Mouse (Mus musculus): ENCODE measurements around the gene Hadhb. TPM values are rescaled to one million over a fixed set of nuclear protein-coding genes. Genes with fewer than 3 reads are reported as not detected.

The Hadhb gene
- polyA plus RNA-seq, 1 experiment from 2014 or later: 145 TPM

GRCm38 (mm10) chr5:30111126-30111525 lies 43.9 kb upstream of the Hadhb start:
- ATAC-seq (replicated peaks; ENCODE audit: low FRiP score) (peak; percentile 60), DNase-seq (ENCODE audit: low spot score) (peak; percentile 68)
- peak overlapping the region; percentile 26 for H3K4me3 ChIP-seq (ENCODE audit: low read depth, low read length)
- 1% methylated on average over 18 of the region's 18 CpGs for WGBS
- H3K9me3 ChIP-seq (ENCODE audit: control insufficient read depth, low read length): no peaks in the 10 kb centered on the region
- H3K4me2 ChIP-seq: peak overlapping the region; percentile 63
- peaks cover 87% of the 10 kb centered on the region for H3K27me3 ChIP-seq (replicated peaks; ENCODE audit: control insufficient read depth, insufficient read depth, low read length)
- no peak overlapping the region for H3K9ac ChIP-seq (ENCODE audit: low read depth, low read length)
- peaks cover 15% of the 10 kb centered on the region for H3K4me1 ChIP-seq (replicated peaks; ENCODE audit: control insufficient read depth, insufficient read depth, low read length)
- no peak overlapping the region for H3K27ac ChIP-seq (ENCODE audit: low read depth, low read length)
- H3K36me3 ChIP-seq (ENCODE audit: control insufficient read depth, insufficient read depth, low read length): no peaks in the 10 kb centered on the region

- no peaks in the 10 kb centered on the region for H3K36me3 ChIP-seq (ENCODE audit: control insufficient read depth, insufficient read depth, low read length)
- peak overlapping the region; percentile 63 for H3K4me2 ChIP-seq
These were observed 43.3 kb upstream of the Hadhb start for GRCm38 (mm10) chr5:30111771-30112170.

GRCm38 (mm10) chr5:30112533-30113068 lies 42.4 kb upstream of the Hadhb start:
- DNase-seq (ENCODE audit: low spot score) (no peak), ATAC-seq (replicated peaks; ENCODE audit: low FRiP score) (no peak)
- Histone ChIP-seq H3K36me3 (ENCODE audit: control insufficient read depth, insufficient read depth, low read length) (peaks cover 2% of the 10 kb centered on the region; the same call in 1 of the 2 replicates), H3K4me2 (no peak overlapping the region), H3K9ac (ENCODE audit: low read depth, low read length) (no peak overlapping the region), H3K27ac (ENCODE audit: low read depth, low read length) (no peak overlapping the region), H3K4me3 (ENCODE audit: low read depth, low read length) (no peak overlapping the region), H3K27me3 (replicated peaks; ENCODE audit: control insufficient read depth, insufficient read depth, low read length) (peaks cover 73% of the 10 kb centered on the region), H3K4me1 (replicated peaks; ENCODE audit: control insufficient read depth, insufficient read depth, low read length) (peaks cover 15% of the 10 kb centered on the region), H3K9me3 (ENCODE audit: control insufficient read depth, low read length) (no peaks in the 10 kb centered on the region)
- WGBS: 68% methylated on average over 3 of the region's 3 CpGs

More at GRCm38 (mm10) chr5:30111771-30112170, 43.3 kb upstream of the Hadhb start:
- Histone ChIP-seq H3K9me3 (ENCODE audit: control insufficient read depth, low read length) (no peaks in the 10 kb centered on the region), H3K4me1 (replicated peaks; ENCODE audit: control insufficient read depth, insufficient read depth, low read length) (peaks cover 15% of the 10 kb centered on the region), H3K9ac (ENCODE audit: low read depth, low read length) (no peak overlapping the region), H3K4me3 (ENCODE audit: low read depth, low read length) (no peak overlapping the region; the same call in 1 of the 2 replicates), H3K27me3 (replicated peaks; ENCODE audit: control insufficient read depth, insufficient read depth, low read length) (peaks cover 81% of the 10 kb centered on the region), H3K27ac (ENCODE audit: low read depth, low read length) (no peak overlapping the region)
- no peak for DNase-seq (ENCODE audit: low spot score)
- 56% methylated on average over 3 of the region's 3 CpGs for WGBS
- no peak for ATAC-seq (replicated peaks; ENCODE audit: low FRiP score)

GRCm38 (mm10) chr5:30113881-30114760 lies 40.9 kb upstream of the Hadhb start:
- Histone ChIP-seq H3K4me1 (replicated peaks; ENCODE audit: control insufficient read depth, insufficient read depth, low read length) (peaks cover 15% of the 10 kb centered on the region), H3K9me3 (ENCODE audit: control insufficient read depth, low read length) (no peaks in the 10 kb centered on the region), H3K27me3 (replicated peaks; ENCODE audit: control insufficient read depth, insufficient read depth, low read length) (peaks cover 65% of the 10 kb centered on the region), H3K4me3 (ENCODE audit: low read depth, low read length) (peak overlapping the region; percentile 57), H3K9ac (ENCODE audit: low read depth, low read length) (peak overlapping the region; percentile 64), H3K36me3 (ENCODE audit: control insufficient read depth, insufficient read depth, low read length) (peaks cover 7% of the 10 kb centered on the region), H3K27ac (ENCODE audit: low read depth, low read length) (no peak overlapping the region), H3K4me2 (peak overlapping the region; percentile 92)
- under 1% methylated on average over 103 of the region's 103 CpGs for WGBS
- DNase-seq (ENCODE audit: low spot score) (peak; percentile 77), ATAC-seq (replicated peaks; ENCODE audit: low FRiP score) (peak; percentile 37)

- under 1% methylated on average over 28 of the region's 28 CpGs for WGBS
These were observed 40.3 kb upstream of the Hadhb start for GRCm38 (mm10) chr5:30114761-30115140.

GRCm38 (mm10) chr5:30115718-30116117 lies 39.3 kb upstream of the Hadhb start:
- Histone ChIP-seq H3K4me3 (ENCODE audit: low read depth, low read length) (no peak overlapping the region), H3K4me1 (replicated peaks; ENCODE audit: control insufficient read depth, insufficient read depth, low read length) (peaks cover 12% of the 10 kb centered on the region), H3K4me2 (no peak overlapping the region), H3K27me3 (replicated peaks; ENCODE audit: control insufficient read depth, insufficient read depth, low read length) (peaks cover 52% of the 10 kb centered on the region), H3K9ac (ENCODE audit: low read depth, low read length) (no peak overlapping the region), H3K36me3 (ENCODE audit: control insufficient read depth, insufficient read depth, low read length) (peaks cover 17% of the 10 kb centered on the region), H3K27ac (ENCODE audit: low read depth, low read length) (no peak overlapping the region), H3K9me3 (ENCODE audit: control insufficient read depth, low read length) (no peaks in the 10 kb centered on the region)
- DNase-seq (ENCODE audit: low spot score) (no peak), ATAC-seq (replicated peaks; ENCODE audit: low FRiP score) (no peak)
- WGBS: 26% methylated on average over 10 of the region's 10 CpGs

More at GRCm38 (mm10) chr5:30114761-30115140, 40.3 kb upstream of the Hadhb start:
- Histone ChIP-seq H3K27ac (ENCODE audit: low read depth, low read length) (no peak overlapping the region), H3K4me1 (replicated peaks; ENCODE audit: control insufficient read depth, insufficient read depth, low read length) (peaks cover 15% of the 10 kb centered on the region), H3K27me3 (replicated peaks; ENCODE audit: control insufficient read depth, insufficient read depth, low read length) (peaks cover 62% of the 10 kb centered on the region), H3K9ac (ENCODE audit: low read depth, low read length) (peak overlapping the region; percentile 64), H3K36me3 (ENCODE audit: control insufficient read depth, insufficient read depth, low read length) (peaks cover 11% of the 10 kb centered on the region), H3K9me3 (ENCODE audit: control insufficient read depth, low read length) (no peaks in the 10 kb centered on the region), H3K4me2 (peak overlapping the region; percentile 92), H3K4me3 (ENCODE audit: low read depth, low read length) (peak overlapping the region; percentile 57)
- DNase-seq (ENCODE audit: low spot score) (no peak), ATAC-seq (replicated peaks; ENCODE audit: low FRiP score) (peak; percentile 13; the same call in 1 of the 2 replicates)

GRCm38 (mm10) chr5:30118018-30118417 lies 37.0 kb upstream of the Hadhb start:
- Histone ChIP-seq H3K27ac (ENCODE audit: low read depth, low read length) (no peak overlapping the region), H3K36me3 (ENCODE audit: control insufficient read depth, insufficient read depth, low read length) (peaks cover 38% of the 10 kb centered on the region), H3K27me3 (replicated peaks; ENCODE audit: control insufficient read depth, insufficient read depth, low read length) (peaks cover 30% of the 10 kb centered on the region), H3K9ac (ENCODE audit: low read depth, low read length) (no peak overlapping the region), H3K4me2 (no peak overlapping the region), H3K4me1 (replicated peaks; ENCODE audit: control insufficient read depth, insufficient read depth, low read length) (peaks cover 4% of the 10 kb centered on the region), H3K9me3 (ENCODE audit: control insufficient read depth, low read length) (no peaks in the 10 kb centered on the region), H3K4me3 (ENCODE audit: low read depth, low read length) (no peak overlapping the region)
- ATAC-seq (replicated peaks; ENCODE audit: low FRiP score): no peak
- no peak for DNase-seq (ENCODE audit: low spot score)
- WGBS: 80% methylated on average over 1 of the region's 1 CpGs

GRCm38 (mm10) chr5:30119163-30119562 lies 35.9 kb upstream of the Hadhb start:
- DNase-seq (ENCODE audit: low spot score) (no peak), ATAC-seq (replicated peaks; ENCODE audit: low FRiP score) (no peak)
- peaks cover 19% of the 10 kb centered on the region for H3K27me3 ChIP-seq (replicated peaks; ENCODE audit: control insufficient read depth, insufficient read depth, low read length)
- 89% methylated on average over 6 of the region's 6 CpGs for WGBS
- peaks cover 45% of the 10 kb centered on the region for H3K36me3 ChIP-seq (ENCODE audit: control insufficient read depth, insufficient read depth, low read length)
- H3K4me1 ChIP-seq (replicated peaks; ENCODE audit: control insufficient read depth, insufficient read depth, low read length): peaks cover 4% of the 10 kb centered on the region
- H3K4me2 ChIP-seq: no peak overlapping the region
- no peak overlapping the region for H3K9ac ChIP-seq (ENCODE audit: low read depth, low read length)
- H3K9me3 ChIP-seq (ENCODE audit: control insufficient read depth, low read length): no peaks in the 10 kb centered on the region
- no peak overlapping the region for H3K4me3 ChIP-seq (ENCODE audit: low read depth, low read length)
- H3K27ac ChIP-seq (ENCODE audit: low read depth, low read length): no peak overlapping the region
